Mouse (Mus musculus): ENCODE measurements at regions not wholly inside any gene's neighbourhood (a gene's known extent, or its start where the extent isn't known, plus 50 kb on each side); places are given as distances from the start of the nearest gene placed in this dataset.

- TF ChIP-seq EP300 (IDR thresholded peaks at IDR 0.05; ENCODE audit: insufficient read depth, low read depth, low read length) (no peak), CTCF (IDR thresholded peaks at IDR 0.05; ENCODE audit: low read depth, low read length) (no peak), POLR2A (IDR thresholded peaks at IDR 0.05; ENCODE audit: insufficient read depth, low read length) (no peak)
Measured at GRCm38 (mm10) chr15:6238755-6239154, 60.8 kb upstream of the Dab2 start.
